Mouse (Mus musculus): ENCODE measurements around the gene Pcgf5. TPM values are rescaled to one million over a fixed set of nuclear protein-coding genes. Genes with fewer than 3 reads are reported as not detected.

Gene Pcgf5
- 10.8 and 11.3 TPM in 2 replicates for polyA plus RNA-seq (2016; fragmentation: Nextera tagmentation; extraction: Ambion mirVana)

DNA sequence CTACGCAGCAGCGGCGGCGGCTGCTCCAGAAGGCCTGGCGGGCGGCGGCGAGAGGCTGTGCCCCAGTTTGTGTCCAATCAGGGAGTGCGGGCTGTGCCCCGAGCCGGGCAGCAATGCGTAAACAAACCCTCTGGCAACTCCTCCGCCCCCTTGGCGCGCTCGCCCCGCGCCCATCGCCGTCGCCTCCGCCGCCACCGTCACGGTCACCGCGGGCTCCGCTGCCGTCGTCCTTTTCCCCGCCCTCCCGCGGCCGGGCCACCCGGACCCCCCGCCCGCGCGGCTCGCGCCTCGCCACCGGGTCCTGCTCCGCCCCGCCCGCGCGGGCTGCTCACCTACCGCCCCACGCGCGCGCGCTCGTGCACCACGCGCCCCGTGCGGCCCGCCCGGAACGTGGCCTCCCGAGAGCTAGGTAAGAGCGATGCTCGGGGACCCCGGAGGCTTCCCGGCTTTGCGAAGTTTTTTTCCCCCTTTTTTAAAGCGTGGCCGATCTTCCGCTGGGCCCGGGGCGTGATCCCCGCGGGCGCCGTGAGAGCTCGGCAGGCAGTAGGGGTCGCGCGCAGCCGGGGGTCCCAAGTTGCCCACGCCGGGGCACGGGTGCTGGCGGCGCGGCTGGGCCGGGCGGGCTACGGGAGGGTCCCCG is at the start of gene Pcgf5:
Gene Pcgf5, plus strand, starts transcription at position 149 of the 640 bp plus-strand sequence.
- WGBS = under 1% methylated on average over 85 of the region's 92 CpGs
- peak; percentile 65 for DNase-seq (ENCODE audit: low spot score)
- Histone ChIP-seq H3K4me3 (peak within 1 kb of the TSS; percentile 84), H3K9me3 (replicated peaks) (no peaks in the 10 kb centered on the region), H3K4me1 (peaks cover 20% of the 10 kb centered on the region), H3K27me3 (ENCODE audit: low read depth, poor library complexity, severe bottlenecking) (peaks cover 70% of the 10 kb centered on the region), H3K27ac (replicated peaks) (peak within 1 kb of the TSS; percentile 79), H3K36me3 (no peaks in the 10 kb centered on the region)

DNA sequence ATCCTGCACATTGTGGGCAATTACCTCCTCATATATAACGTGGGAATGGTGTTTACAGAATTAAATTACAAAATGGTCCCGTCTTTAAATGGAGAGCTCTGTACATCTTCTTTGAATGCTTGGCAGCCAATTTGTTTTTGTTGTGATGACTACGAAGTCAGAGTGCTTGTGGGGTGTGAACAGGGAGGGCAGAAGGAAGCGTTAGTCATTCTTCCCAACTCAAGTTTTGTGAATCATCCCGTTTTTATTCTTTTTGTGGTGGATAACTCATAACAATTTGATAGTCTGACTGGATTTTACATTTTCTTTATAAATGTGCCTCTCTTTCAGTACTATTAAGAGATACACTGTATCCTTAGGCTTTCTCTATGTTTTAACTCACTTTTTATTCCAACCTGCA is 42.6 kb upstream of the Pcgf5 start:
- Histone ChIP-seq H3K27ac (replicated peaks) (no peak overlapping the region), H3K9me3 (replicated peaks) (no peaks in the 10 kb centered on the region), H3K36me3 (no peaks in the 10 kb centered on the region), H3K4me3 (no peak overlapping the region), H3K27me3 (ENCODE audit: low read depth, poor library complexity, severe bottlenecking) (no peaks in the 10 kb centered on the region), H3K4me1 (no peaks in the 10 kb centered on the region)
- WGBS = 89% methylated on average over 5 of the region's 5 CpGs
- no peak for DNase-seq (ENCODE audit: low spot score)

DNA sequence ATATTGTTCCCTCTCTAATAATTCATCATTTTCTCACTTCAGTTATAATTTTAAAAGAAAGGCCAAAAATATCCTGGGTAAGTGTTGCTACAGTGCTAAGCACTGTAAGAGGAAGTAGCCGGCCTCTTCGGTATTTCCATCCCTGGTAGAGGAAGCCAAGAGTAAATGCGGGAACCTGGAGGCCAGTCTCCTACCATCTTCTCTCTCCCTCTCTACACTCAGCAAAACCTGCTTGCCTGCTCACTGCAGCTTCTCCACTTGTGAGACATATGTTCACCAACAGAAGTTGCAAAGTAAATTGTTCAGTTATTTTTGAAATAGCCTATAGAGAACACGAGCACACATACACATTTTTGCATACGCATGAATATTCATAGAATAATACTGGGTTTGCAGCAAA is 34.1 kb upstream of the Pcgf5 start:
- 95% methylated on average over 5 of the region's 5 CpGs for WGBS
- H3K4me3 ChIP-seq = no peak overlapping the region
- no peaks in the 10 kb centered on the region for H3K9me3 ChIP-seq (replicated peaks)
- H3K27ac ChIP-seq (replicated peaks) = no peak overlapping the region
- no peaks in the 10 kb centered on the region for H3K27me3 ChIP-seq (ENCODE audit: low read depth, poor library complexity, severe bottlenecking)
- H3K36me3 ChIP-seq = no peaks in the 10 kb centered on the region
- DNase-seq (ENCODE audit: low spot score) = no peak
- no peaks in the 10 kb centered on the region for H3K4me1 ChIP-seq

- H3K27ac ChIP-seq (replicated peaks) = no peak overlapping the region
- DNase-seq (ENCODE audit: low spot score) = no peak
- H3K4me1 ChIP-seq = no peaks in the 10 kb centered on the region
- H3K4me3 ChIP-seq = no peak overlapping the region
- no peaks in the 10 kb centered on the region for H3K36me3 ChIP-seq
- 92% methylated on average over 4 of the region's 4 CpGs for WGBS
- H3K27me3 ChIP-seq (ENCODE audit: low read depth, poor library complexity, severe bottlenecking) = no peaks in the 10 kb centered on the region
- no peaks in the 10 kb centered on the region for H3K9me3 ChIP-seq (replicated peaks)
Observed at GRCm38 (mm10) chr19:36319735-36320134, 28.4 kb upstream of the Pcgf5 start.

GRCm38 (mm10) chr19:36321066-36321465 is 27.0 kb upstream of the Pcgf5 start:
- DNase-seq (ENCODE audit: low spot score) = no peak
- H3K4me1 ChIP-seq = no peaks in the 10 kb centered on the region
- no peaks in the 10 kb centered on the region for H3K36me3 ChIP-seq
- no peak overlapping the region for H3K4me3 ChIP-seq
- H3K27ac ChIP-seq (replicated peaks) = no peak overlapping the region
- H3K27me3 ChIP-seq (ENCODE audit: low read depth, poor library complexity, severe bottlenecking) = no peaks in the 10 kb centered on the region
- H3K9me3 ChIP-seq (replicated peaks) = no peaks in the 10 kb centered on the region
- 92% methylated on average over 3 of the region's 3 CpGs for WGBS

DNA sequence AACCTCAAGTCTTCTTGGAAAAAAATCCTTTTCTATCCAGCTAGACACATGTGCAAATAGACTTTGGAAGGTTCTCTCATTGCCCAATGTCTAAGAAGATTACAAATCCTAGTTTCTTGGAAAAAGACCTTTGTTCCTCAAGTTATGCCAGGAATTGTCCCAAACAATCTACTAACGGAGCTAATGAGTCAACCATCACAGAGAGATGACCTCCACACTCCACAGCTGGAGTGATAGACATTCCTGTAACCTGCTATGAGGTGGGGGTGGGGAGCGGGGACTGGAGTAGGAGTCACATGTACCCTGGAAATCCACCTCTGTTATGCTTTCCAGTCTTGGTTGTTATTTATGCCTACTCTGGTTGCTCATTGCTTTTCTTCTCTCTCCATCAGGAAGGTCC is 24.8 kb upstream of the Pcgf5 start:
- Histone ChIP-seq H3K4me3 (no peak overlapping the region), H3K27me3 (ENCODE audit: low read depth, poor library complexity, severe bottlenecking) (no peaks in the 10 kb centered on the region), H3K4me1 (no peaks in the 10 kb centered on the region), H3K27ac (replicated peaks) (no peak overlapping the region), H3K36me3 (no peaks in the 10 kb centered on the region), H3K9me3 (replicated peaks) (no peaks in the 10 kb centered on the region)
- 67% methylated on average over 2 of the region's 2 CpGs for WGBS
- no peak for DNase-seq (ENCODE audit: low spot score)

- H3K4me1 ChIP-seq = no peaks in the 10 kb centered on the region
- no peak overlapping the region for H3K27ac ChIP-seq (replicated peaks)
- no peaks in the 10 kb centered on the region for H3K36me3 ChIP-seq
- DNase-seq (ENCODE audit: low spot score) = no peak
- WGBS = 94% methylated on average over 5 of the region's 5 CpGs
- H3K27me3 ChIP-seq (ENCODE audit: low read depth, poor library complexity, severe bottlenecking) = no peaks in the 10 kb centered on the region
- H3K9me3 ChIP-seq (replicated peaks) = no peaks in the 10 kb centered on the region
- H3K4me3 ChIP-seq = no peak overlapping the region
Observed at GRCm38 (mm10) chr19:36328678-36329077, 19.4 kb upstream of the Pcgf5 start.

DNA sequence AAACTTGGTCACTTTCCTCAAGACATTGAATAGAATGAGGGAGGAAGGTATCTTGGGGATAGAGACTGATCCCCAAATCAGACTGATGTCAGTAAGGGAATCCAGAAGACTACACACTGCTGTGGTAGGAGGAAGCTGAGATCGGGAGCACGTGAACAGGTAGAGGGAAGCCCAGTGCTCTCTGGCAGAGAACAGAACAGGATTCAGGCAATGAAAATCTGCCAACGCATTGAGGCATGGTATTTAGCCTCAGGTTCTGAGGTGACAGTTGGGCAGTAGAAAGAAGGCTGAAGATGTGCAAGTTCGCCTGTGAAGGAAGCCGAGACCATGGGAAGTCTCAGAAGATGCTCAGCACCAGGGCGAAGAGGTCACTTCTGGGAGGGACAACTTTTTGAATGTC is 733 bp upstream of the Pcgf5 start:
- DNase-seq (ENCODE audit: low spot score) = no peak
- Histone ChIP-seq H3K27ac (replicated peaks) (no peak overlapping the region), H3K9me3 (replicated peaks) (no peaks in the 10 kb centered on the region), H3K36me3 (no peaks in the 10 kb centered on the region), H3K4me1 (peaks cover 20% of the 10 kb centered on the region), H3K27me3 (ENCODE audit: low read depth, poor library complexity, severe bottlenecking) (peaks cover 70% of the 10 kb centered on the region), H3K4me3 (peak overlapping the region; percentile 84; the same call in 1 of the 2 replicates)
- WGBS = 18% methylated on average over 6 of the region's 6 CpGs

DNA sequence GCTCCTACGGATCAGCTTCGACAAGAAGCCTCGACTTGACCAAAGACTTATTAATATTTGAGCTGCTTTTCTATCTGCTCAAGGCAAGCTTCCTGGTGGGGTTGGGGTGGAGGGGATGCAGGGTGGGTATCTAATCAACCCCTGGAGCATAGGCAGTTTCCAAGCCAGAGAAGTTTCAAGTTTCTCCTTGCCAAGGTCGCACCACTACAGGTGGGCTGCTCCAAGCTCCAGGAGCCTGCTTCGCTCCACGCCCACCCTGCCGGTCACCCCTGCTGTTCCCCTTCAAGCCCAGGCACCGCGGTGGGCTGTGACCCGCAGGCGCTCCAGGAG is 313 bp upstream of the Pcgf5 start:
- H3K27me3 ChIP-seq (ENCODE audit: low read depth, poor library complexity, severe bottlenecking) = peaks cover 70% of the 10 kb centered on the region
- H3K36me3 ChIP-seq = no peaks in the 10 kb centered on the region
- 2% methylated on average over 11 of the region's 11 CpGs for WGBS
- DNase-seq (ENCODE audit: low spot score) = no peak
- no peaks in the 10 kb centered on the region for H3K9me3 ChIP-seq (replicated peaks)
- peak overlapping the region; percentile 84 for H3K4me3 ChIP-seq
- H3K27ac ChIP-seq (replicated peaks) = peak overlapping the region; percentile 79; the same call in 1 of the 2 replicates
- peaks cover 20% of the 10 kb centered on the region for H3K4me1 ChIP-seq

- peaks cover 70% of the 10 kb centered on the region for H3K27me3 ChIP-seq (ENCODE audit: low read depth, poor library complexity, severe bottlenecking)
Observed at GRCm38 (mm10) chr19:36348801-36349486, 835 bp downstream of the Pcgf5 start.

DNA sequence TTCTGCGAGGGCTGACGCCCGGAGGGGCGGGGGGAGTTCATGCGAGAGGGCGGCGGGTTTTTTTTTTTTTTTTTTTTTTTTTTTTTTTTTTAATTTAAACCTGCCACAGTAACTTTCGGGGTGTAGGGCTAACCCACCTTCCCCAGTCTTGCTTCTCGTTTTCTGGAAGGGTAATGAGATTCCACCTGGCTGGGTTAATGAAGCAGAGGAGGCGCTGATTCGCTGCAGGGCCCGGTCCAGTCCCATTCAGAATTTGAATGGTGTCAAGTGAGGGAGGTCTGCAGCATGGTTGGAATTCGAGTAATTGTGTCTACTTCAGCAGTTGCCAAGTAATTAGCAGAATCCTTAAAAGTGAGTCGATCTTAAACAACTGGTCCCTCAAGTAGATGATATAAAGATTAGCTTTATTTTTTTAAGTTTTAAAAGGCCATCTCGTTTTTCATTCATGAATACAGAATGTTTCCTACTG is 1.4 kb downstream of the Pcgf5 start:
- Histone ChIP-seq H3K4me3 (peak overlapping the region; percentile 84), H3K36me3 (no peaks in the 10 kb centered on the region), H3K9me3 (replicated peaks) (no peaks in the 10 kb centered on the region), H3K27ac (replicated peaks) (no peak overlapping the region), H3K4me1 (peaks cover 20% of the 10 kb centered on the region), H3K27me3 (ENCODE audit: low read depth, poor library complexity, severe bottlenecking) (peaks cover 70% of the 10 kb centered on the region)
- WGBS = 5% methylated on average over 15 of the region's 15 CpGs
- no peak for DNase-seq (ENCODE audit: low spot score)

More at GRCm38 (mm10) chr19:36348801-36349486, 835 bp downstream of the Pcgf5 start:
- DNase-seq (ENCODE audit: low spot score) = peak; percentile 68
- Histone ChIP-seq H3K36me3 (no peaks in the 10 kb centered on the region), H3K9me3 (replicated peaks) (no peaks in the 10 kb centered on the region), H3K4me3 (peak overlapping the region; percentile 84), H3K4me1 (peaks cover 20% of the 10 kb centered on the region), H3K27ac (replicated peaks) (peak overlapping the region; percentile 79)
- WGBS = under 1% methylated on average over 85 of the region's 85 CpGs

GRCm38 (mm10) chr19:36350181-36350580 is 2.1 kb downstream of the Pcgf5 start:
- Histone ChIP-seq H3K4me3 (no peak overlapping the region), H3K4me1 (peaks cover 20% of the 10 kb centered on the region), H3K27me3 (ENCODE audit: low read depth, poor library complexity, severe bottlenecking) (peaks cover 65% of the 10 kb centered on the region), H3K9me3 (replicated peaks) (no peaks in the 10 kb centered on the region), H3K27ac (replicated peaks) (no peak overlapping the region), H3K36me3 (no peaks in the 10 kb centered on the region)
- WGBS = 83% methylated on average over 11 of the region's 11 CpGs
- DNase-seq (ENCODE audit: low spot score) = no peak

DNA sequence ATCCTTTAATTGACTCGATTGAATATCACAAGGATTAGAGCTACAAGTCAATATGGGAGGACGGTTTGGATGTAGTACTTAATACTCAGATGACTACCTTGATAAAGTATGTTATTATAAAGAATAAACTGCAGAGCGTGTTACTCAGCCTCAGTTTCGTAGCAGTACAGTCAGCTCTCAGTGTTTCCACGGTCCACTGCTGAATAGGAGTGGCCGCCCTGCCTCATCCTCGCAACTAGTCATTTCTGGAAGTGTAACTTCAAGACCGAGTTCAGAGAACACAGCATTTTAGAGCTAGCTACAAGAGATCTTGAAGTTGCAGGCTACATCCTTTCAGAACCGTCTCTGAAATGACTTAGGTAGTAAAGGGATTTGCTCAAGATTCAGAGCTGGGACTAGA is 2.8 kb downstream of the Pcgf5 start:
- WGBS = 93% methylated on average over 9 of the region's 9 CpGs
- H3K27me3 ChIP-seq (ENCODE audit: low read depth, poor library complexity, severe bottlenecking) = peaks cover 59% of the 10 kb centered on the region

More for the DNA sequence above, 2.8 kb downstream of the Pcgf5 start:
- Histone ChIP-seq H3K9me3 (replicated peaks) (no peaks in the 10 kb centered on the region), H3K4me3 (no peak overlapping the region), H3K4me1 (peaks cover 20% of the 10 kb centered on the region), H3K36me3 (no peaks in the 10 kb centered on the region), H3K27ac (replicated peaks) (no peak overlapping the region)
- no peak for DNase-seq (ENCODE audit: low spot score)
